Mouse (Mus musculus) CH12.LX (cell line): Measurements from ENCODE around the gene Recql5. TPM values are rescaled to one million over a fixed set of nuclear protein-coding genes. Genes with fewer than 3 reads are reported as not detected.

Experiments used
- DNase-seq: peaks from one replicate; pipeline ENCODE4 v3.0.0-alpha.2; 2013; ENCODE audit errors: extremely low read depth
- H3K27ac ChIP-seq: 2 replicates; pipeline ENCODE4 v1.5.1; 2012; ENCODE audit warnings: low read depth, mild to moderate bottlenecking, control low read depth, moderate library complexity; ENCODE audit not compliant: insufficient read depth
- H3K27me3 ChIP-seq: replicated peaks from 2 replicates; pipeline ENCODE3; 2012; ENCODE audit warnings: inconsistent platforms
- H3K36me3 ChIP-seq, 2 experiments: replicated peaks in 1 of 2; 2 replicates each; pipeline versions ENCODE3 to v1.6.1; 2012; ENCODE audit warnings: inconsistent platforms in 1 of 2, low read length in 1 of 2, mild to moderate bottlenecking in 1 of 2, mixed read lengths in 1 of 2, moderate library complexity in 1 of 2; ENCODE audit not compliant: control insufficient read depth in 1 of 2, insufficient read depth in 1 of 2
- H3K4me1 ChIP-seq, 2 experiments: 2 replicates each; pipeline ENCODE4 v1.6.1; 2012; ENCODE audit warnings: inconsistent platforms in 1 of 2, moderate library complexity in 1 of 2; ENCODE audit not compliant: insufficient read depth in 2 of 2, control insufficient read depth in 1 of 2
- H3K4me2 ChIP-seq: 2 replicates; pipeline ENCODE4 v1.6.1; 2012; ENCODE audit warnings: low read depth, mild to moderate bottlenecking, control low read depth; ENCODE audit not compliant: poor library complexity, insufficient read depth, severe bottlenecking
- H3K4me3 ChIP-seq, 3 experiments: fragments of 150-350 bp in 1 of 3; sonication (generic) in 1 of 3; replicated peaks in 1 of 3; 2 replicates each; pipeline versions ENCODE3 to v1.5.1; 2011 to 2012; ENCODE audit warnings: low read depth in 2 of 3, low read length in 2 of 3, mild to moderate bottlenecking in 2 of 3, moderate library complexity in 2 of 3, control low read depth in 1 of 3, improper control_type of control experiment in 1 of 3, inconsistent platforms in 1 of 3, mixed read lengths in 1 of 3; ENCODE audit not compliant: poor library complexity in 1 of 3
- H3K79me2 ChIP-seq: replicated peaks from 2 replicates; pipeline ENCODE4 v1.6.1; 2012; ENCODE audit warnings: mild to moderate bottlenecking, moderate library complexity; ENCODE audit not compliant: control insufficient read depth, poor library complexity, insufficient read depth, severe bottlenecking; ENCODE audit errors: extremely low read depth
- H3K9ac ChIP-seq: 2 replicates; pipeline ENCODE4 v1.6.1; 2012; ENCODE audit warnings: low read depth, mild to moderate bottlenecking, control low read depth, moderate library complexity; ENCODE audit not compliant: insufficient read depth
- H3K9me3 ChIP-seq: replicated peaks from 2 replicates; pipeline ENCODE3; 2012; ENCODE audit warnings: low read length, inconsistent platforms, mixed read lengths
- BHLHE40 ChIP-seq: IDR thresholded peaks from 2 replicates; pipeline ENCODE4 v1.6.1; 2011; ENCODE audit warnings: mild to moderate bottlenecking, low read depth, low read length, improper control_type of control experiment
- CHD1 ChIP-seq: IDR thresholded peaks from 2 replicates; pipeline ENCODE4 v1.6.1; 2012; ENCODE audit warnings: low read depth, low read length, improper control_type of control experiment, inconsistent platforms
- CTCF ChIP-seq, 2 experiments: IDR thresholded peaks in 1 of 2; conservative IDR thresholded peaks in 1 of 2; 2 replicates each; pipeline ENCODE4 v1.5.1; 2011 to 2012; ENCODE audit warnings: low read depth in 2 of 2, low read length in 2 of 2, improper control_type of control experiment in 1 of 2, inconsistent platforms in 1 of 2, mild to moderate bottlenecking in 1 of 2, moderate library complexity in 1 of 2
- GABPA ChIP-seq: IDR thresholded peaks from 2 replicates; pipeline ENCODE4 v1.6.1; 2012; ENCODE audit warnings: low read depth, low read length, improper control_type of control experiment, inconsistent platforms; ENCODE audit not compliant: insufficient replicate concordance
- JUND ChIP-seq: conservative IDR thresholded peaks from 2 replicates; pipeline ENCODE4 v1.6.1; 2011; ENCODE audit warnings: low read depth, low read length, improper control_type of control experiment
- MAX ChIP-seq: IDR thresholded peaks from 2 replicates; pipeline ENCODE4 v1.6.1; 2011; ENCODE audit warnings: low read length, improper control_type of control experiment
- MXI1 ChIP-seq: IDR thresholded peaks from 2 replicates; pipeline ENCODE4 v1.6.1; 2011; ENCODE audit warnings: mild to moderate bottlenecking, low read depth, low read length, improper control_type of control experiment
- NRF1 ChIP-seq: IDR thresholded peaks from 2 replicates; pipeline ENCODE4 v1.6.1; 2014; ENCODE audit warnings: low read depth, mild to moderate bottlenecking, inconsistent platforms, low read length, improper control_type of control experiment, moderate library complexity
- RAD21 ChIP-seq: IDR thresholded peaks from 2 replicates; pipeline ENCODE4 v1.6.1; 2011; ENCODE audit warnings: low read depth, mild to moderate bottlenecking, low read length, improper control_type of control experiment, moderate library complexity
- SMC3 ChIP-seq: IDR thresholded peaks from 2 replicates; pipeline ENCODE4 v1.6.1; 2011; ENCODE audit warnings: low read depth, low read length, improper control_type of control experiment
- TCF12 ChIP-seq: IDR thresholded peaks from 2 replicates; pipeline ENCODE4 v1.6.1; 2014; ENCODE audit warnings: low read depth, mild to moderate bottlenecking, inconsistent platforms, low read length, improper control_type of control experiment
- UBTF ChIP-seq: IDR thresholded peaks from 2 replicates; pipeline ENCODE4 v1.6.1; 2012; ENCODE audit warnings: low read depth, mild to moderate bottlenecking, inconsistent platforms, low read length, improper control_type of control experiment, moderate library complexity
- USF2 ChIP-seq: conservative IDR thresholded peaks from 2 replicates; pipeline ENCODE4 v1.6.1; 2011; ENCODE audit warnings: low read depth, low read length, improper control_type of control experiment
- ZC3H11A ChIP-seq: IDR thresholded peaks from 2 replicates; pipeline ENCODE4 v1.6.1; 2012; ENCODE audit warnings: low read depth, mild to moderate bottlenecking, inconsistent platforms, low read length, improper control_type of control experiment
- ZMIZ1 ChIP-seq: IDR thresholded peaks from 2 replicates; pipeline ENCODE4 v1.6.1; 2012; ENCODE audit warnings: low read depth, mild to moderate bottlenecking, inconsistent platforms, low read length, improper control_type of control experiment
- dilution Hi-C: fragments of 300-500 bp; cut with MboI; formaldehyde crosslinking; loops from 2 replicates; pipeline ENCODE4 v1.14.3; 2020; ENCODE audit warnings: low sequenced_read_pairs; ENCODE audit not compliant: extremely low pct_unique_long_range_greater_than_20kb, extremely low pct_ligation_motif_present
- in situ Hi-C: fragments of 300-500 bp; cut with MboI; formaldehyde crosslinking; loops from 3 replicates; pipeline ENCODE4 v1.14.3; 2019; ENCODE audit warnings: low sequenced_read_pairs, low pct_ligation_motif_present, low pct_unique_long_range_greater_than_20kb, mixed read lengths
- polyA plus RNA-seq: library from polyadenylated mRNA; unstranded; fragments of >175 nt; gene quantifications from 2 replicates; pipeline ENCODE4 v1.2.1, GENCODE M21; 2012; ENCODE audit warnings: low read depth; ENCODE audit not compliant: insufficient read length
- total RNA-seq, 2 experiments: library from RNA; depleted of rRNA; stranded (reverse); fragments of 300-350 nt in 1 of 2; fragments of >200 nt in 1 of 2; gene quantifications; 2 replicates each; pipeline ENCODE4 v1.2.3; 2012 to 2014

Gene Recql5
- total and polyA plus RNA-seq, 3 experiments, result 21.8 to 43.3 (median 31.0) TPM

DNA sequence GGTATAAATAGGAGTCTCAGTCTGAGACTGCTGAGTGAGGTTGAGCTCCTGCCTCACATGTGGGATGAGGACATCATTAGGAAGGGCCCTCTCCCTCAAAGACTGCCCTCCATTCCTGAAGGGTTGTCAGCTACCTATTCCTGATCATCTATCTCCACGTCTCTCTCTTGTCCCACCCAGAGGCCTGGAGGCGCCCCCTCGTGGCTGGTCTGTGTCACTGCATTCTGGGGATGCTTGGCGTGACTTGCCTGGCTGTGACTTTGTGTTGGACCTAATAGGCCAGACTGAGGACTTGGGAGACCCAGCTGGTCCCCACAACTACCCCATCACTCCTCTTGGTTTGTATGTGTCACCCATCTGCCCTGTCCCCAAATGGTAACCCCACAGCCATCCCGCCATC lies 52.3 kb downstream of the Recql5 start (continued):
- peak; percentile 18; the same call in 1 of the 2 replicates for TF ChIP-seq TCF12
- peak; percentile 94 to 98 for TF ChIP-seq CTCF (conservative IDR thresholded peaks at IDR 0.05 in 1 of 2, IDR thresholded peaks at IDR 0.05 in 1 of 2; ENCODE audit: low read depth in 2 of 2, low read length in 2 of 2)
- TF ChIP-seq ZMIZ1, result no peak
- no peak for TF ChIP-seq ZC3H11A
- no peak for TF ChIP-seq USF2
- no peak for TF ChIP-seq GABPA
- TF ChIP-seq CHD1, result no peak
- TF ChIP-seq JUND, result no peak

- peaks cover 8% of the 10 kb centered on the region for H3K27me3 ChIP-seq
- in situ Hi-C loops (no loop called here), dilution Hi-C loops (no loop called here)
- H3K36me3 ChIP-seq, result no peaks in the 10 kb centered on the region
- no peaks in the 10 kb centered on the region for H3K79me2 ChIP-seq
- TF ChIP-seq RAD21, result no peak
- TF ChIP-seq MAX, result no peak
- no peak for TF ChIP-seq BHLHE40
- H3K27ac ChIP-seq, result no peak overlapping the region
- no peak overlapping the region for H3K9ac ChIP-seq
- no peak overlapping the region for H3K4me2 ChIP-seq
- H3K4me1 ChIP-seq, result peaks cover 5 to 20% of the 10 kb centered on the region in 2 experiments; a peak in 3 of 4 replicates
- no peak overlapping the region for H3K4me3 ChIP-seq
- no peaks in the 10 kb centered on the region for H3K9me3 ChIP-seq
- no peak for DNase-seq
These were observed 55.2 kb downstream of the Recql5 start for GRCm38 (mm10) chr11:115878071-115878470.

- Histone ChIP-seq H3K79me2 (no peaks in the 10 kb centered on the region), H3K4me2 (no peak overlapping the region), H3K27me3 (peaks cover 4% of the 10 kb centered on the region), H3K9me3 (no peaks in the 10 kb centered on the region), H3K9ac (no peak overlapping the region), H3K27ac (no peak overlapping the region), H3K4me1 (peaks cover 5 to 20% of the 10 kb centered on the region in 2 experiments; a peak in 3 of 4 replicates), H3K4me3 (no peak overlapping the region), H3K36me3 (no peaks in the 10 kb centered on the region)
- dilution Hi-C loops, result no loop called here
- TF ChIP-seq NRF1 (no peak), MXI1 (no peak), SMC3 (no peak), CTCF (conservative IDR thresholded peaks at IDR 0.05 in 1 of 2, IDR thresholded peaks at IDR 0.05 in 1 of 2; ENCODE audit: low read depth in 2 of 2, low read length in 2 of 2) (no peak), ZMIZ1 (no peak), UBTF (no peak)
- no peak for DNase-seq
- in situ Hi-C loops, result no loop called here
These were observed 56.0 kb downstream of the Recql5 start for GRCm38 (mm10) chr11:115877174-115877755.
